In the genomic region with DNA sequence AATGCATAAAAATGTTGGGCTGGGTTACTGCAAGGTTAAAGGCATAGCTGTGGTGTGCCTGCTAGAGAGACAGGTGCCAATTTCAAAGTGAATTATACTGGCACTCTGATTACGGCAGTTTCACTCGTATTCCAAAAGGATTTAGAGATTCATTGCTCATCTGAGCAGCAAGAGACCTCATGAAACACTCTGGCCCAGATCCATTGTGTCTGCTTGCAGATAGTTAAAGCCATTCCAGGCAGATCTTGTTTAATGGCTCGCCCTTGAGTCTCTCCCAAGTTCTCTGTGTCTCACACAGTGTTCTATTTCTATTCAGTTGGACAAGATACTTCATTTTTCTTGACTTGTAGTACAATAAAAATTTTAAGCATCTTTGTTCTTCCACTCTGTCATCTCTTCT, we compare ENCODE assay signal across 14 mouse cellular contexts.
DNase-seq lines count a peak whose midpoint lies in the region; ATAC-seq lines count a peak whose summit lies in the region.
"Had no signal": no experiment of that assay in that cellular context is flagged by ENCODE, and none has a peak within 500 bp of the region (broad histone marks: within the 10 kb centered on the region; RNA-seq: fewer than 3 reads in every experiment).

No protein-coding gene starts in this region.

- ATAC-seq in forebrain, embryonic 14.5 days = no peak
- ATAC-seq: intestine, embryonic 15.5 days had no signal

- no peaks in the 10 kb centered on the region for H3K36me3 ChIP-seq in forebrain, embryonic 14.5 days (ENCODE audit: control insufficient read depth, insufficient read depth, low read length)
- no peaks in the 10 kb centered on the region for H3K36me3 ChIP-seq in forebrain, embryonic 10.5 days (replicated peaks)
- H3K36me3 ChIP-seq: heart, embryonic 10.5 days; intestine, embryonic 15.5 days had no signal

- H3K4me3 ChIP-seq in forebrain, embryonic 14.5 days (ENCODE audit: low read depth, low read length) = no peak overlapping the region
- no peak overlapping the region for H3K4me3 ChIP-seq in forebrain, embryonic 10.5 days
- H3K4me3 ChIP-seq: heart, embryonic 10.5 days; intestine, embryonic 15.5 days had no signal

- WGBS in forebrain, embryonic 14.5 days = 55% methylated on average over 3 of the region's 3 CpGs
- WGBS in forebrain, embryonic 10.5 days = 78% methylated on average over 3 of the region's 3 CpGs

- H3K27me3 ChIP-seq in forebrain, embryonic 14.5 days (replicated peaks; ENCODE audit: control insufficient read depth, insufficient read depth, low read length) = no peaks in the 10 kb centered on the region
- no peaks in the 10 kb centered on the region for H3K27me3 ChIP-seq in forebrain, embryonic 10.5 days (ENCODE audit: poor library complexity, severe bottlenecking)
- H3K27me3 ChIP-seq: intestine, embryonic 15.5 days had no signal

- peak; percentile 10 for DNase-seq in forebrain, embryonic 14.5 days (ENCODE audit: low spot score)
- no peak for DNase-seq in forebrain, embryonic 10.5 days (ENCODE audit: extremely low spot score, low spot score)
- peak; percentile 1 for DNase-seq in left cerebral cortex, postnatal 4 days
- no peak for DNase-seq in left cerebral cortex, adult 18-20 months (ENCODE audit: low spot score in 2 of 2)
- DNase-seq in urinary bladder, postnatal 14 days (ENCODE audit: low spot score) = peak; percentile 34
- no peak for DNase-seq in urinary bladder, postnatal 25 days (ENCODE audit: low spot score)
- DNase-seq in thymus, postnatal 36 days = no peak
- DNase-seq: adrenal gland, adult 8-10 months; heart, postnatal 36 days; kidney, postnatal 25 days; right cerebral cortex, postnatal 25 days; thymus, postnatal 14 days had no signal

- no peak overlapping the region for H3K4me2 ChIP-seq in forebrain, embryonic 14.5 days (ENCODE audit: low read length)
- H3K4me2 ChIP-seq: intestine, embryonic 15.5 days had no signal

- H3K27ac ChIP-seq in forebrain, embryonic 14.5 days (ENCODE audit: low read depth, low read length) = no peak overlapping the region
- no peak overlapping the region for H3K27ac ChIP-seq in forebrain, embryonic 10.5 days
- H3K27ac ChIP-seq: heart, embryonic 10.5 days; intestine, embryonic 15.5 days had no signal

- intact Hi-C loops in left cerebral cortex, postnatal 4 days (cut with DNase I) = no loop called here

- H3K9me3 ChIP-seq in forebrain, embryonic 14.5 days (replicated peaks; ENCODE audit: control insufficient read depth, low read length) = no peaks in the 10 kb centered on the region
- H3K9me3 ChIP-seq in forebrain, embryonic 10.5 days = no peaks in the 10 kb centered on the region
- H3K9me3 ChIP-seq: heart, embryonic 10.5 days; intestine, embryonic 15.5 days had no signal

- no peaks in the 10 kb centered on the region for H3K4me1 ChIP-seq in forebrain, embryonic 14.5 days (ENCODE audit: control insufficient read depth, insufficient read depth, low read length)
- no peaks in the 10 kb centered on the region for H3K4me1 ChIP-seq in forebrain, embryonic 10.5 days
- H3K4me1 ChIP-seq: heart, embryonic 10.5 days; intestine, embryonic 15.5 days had no signal

- H3K9ac ChIP-seq in forebrain, embryonic 14.5 days (ENCODE audit: low read length) = no peak overlapping the region
- H3K9ac ChIP-seq: intestine, embryonic 15.5 days had no signal

Comparison
In these comparisons a context has a peak if more than half of its experiments do, and no peak if none do; other contexts are left out.
1. DNase-seq: peak in forebrain, embryonic 14.5 days (single experiment), left cerebral cortex, postnatal 4 days (single experiment) and urinary bladder, postnatal 14 days (single experiment); none in forebrain, embryonic 10.5 days (single experiment), left cerebral cortex, adult 18-20 months (0 of 2), urinary bladder, postnatal 25 days (single experiment) and thymus, postnatal 36 days (0 of 2).